Mouse (Mus musculus): ENCODE measurements at regions not wholly inside any gene's neighbourhood (a gene's known extent, or its start where the extent isn't known, plus 50 kb on each side); places are given as distances from the start of the nearest gene placed in this dataset.

DNA sequence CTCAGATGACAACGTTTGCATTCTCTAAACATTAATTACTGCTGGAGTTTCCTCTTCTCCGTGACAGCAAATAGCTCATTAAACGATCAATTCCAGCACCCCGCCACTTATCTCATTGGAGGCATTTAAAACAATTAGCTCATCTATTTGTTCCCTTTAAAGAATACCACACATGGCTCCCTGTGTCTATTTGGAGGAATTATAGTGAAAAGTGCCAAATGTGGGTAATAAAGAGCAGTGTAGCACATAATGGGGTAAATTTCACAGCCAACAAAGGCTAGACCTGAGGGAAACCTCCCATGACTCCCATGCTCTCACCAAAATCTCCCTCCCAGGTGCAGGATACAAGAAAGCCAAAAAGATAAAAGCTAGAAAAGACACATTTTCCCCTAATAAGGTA lies 456.9 kb upstream of the Gcfc2 start:
- Histone ChIP-seq H3K27me3 (ENCODE audit: low read depth, poor library complexity, severe bottlenecking) (no peaks in the 10 kb centered on the region), H3K27ac (no peak overlapping the region), H3K4me3 (no peak overlapping the region), H3K36me3 (no peaks in the 10 kb centered on the region), H3K4me1 (no peaks in the 10 kb centered on the region), H3K9me3 (replicated peaks) (no peaks in the 10 kb centered on the region)
- WGBS = 71% methylated on average over 4 of the region's 4 CpGs
- no peak for DNase-seq (ENCODE audit: low spot score)

DNA sequence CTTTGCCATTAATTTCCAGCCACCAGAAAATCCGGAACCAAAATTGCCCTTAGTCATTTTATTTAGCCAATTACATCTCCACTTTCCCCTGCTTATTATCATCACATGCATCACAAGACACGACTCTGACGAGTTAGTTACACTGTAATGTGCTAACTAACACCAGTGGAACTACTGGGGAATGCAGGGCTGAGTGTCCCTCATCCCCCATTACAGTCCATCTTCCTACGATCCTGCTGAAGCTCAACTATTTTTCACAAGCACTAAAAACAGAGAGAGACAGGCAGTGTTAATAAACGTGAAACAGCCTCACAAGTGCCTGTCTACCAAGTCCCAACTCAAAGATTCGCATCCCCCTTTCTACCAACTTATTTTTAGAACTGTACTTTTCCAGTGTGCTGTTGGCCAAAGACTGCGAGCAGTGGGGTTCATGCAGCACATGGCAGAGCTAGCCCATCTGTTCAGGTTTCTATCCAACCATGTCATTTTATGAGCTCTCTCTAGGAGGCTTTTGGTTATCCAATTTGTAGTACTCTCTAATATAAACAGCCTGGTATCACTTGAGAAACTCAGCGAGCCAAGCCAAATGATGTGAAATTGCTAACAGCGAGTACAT lies 452.0 kb upstream of the Gcfc2 start:
- no peak for DNase-seq (ENCODE audit: low spot score)
- Histone ChIP-seq H3K36me3 (no peaks in the 10 kb centered on the region), H3K4me1 (no peaks in the 10 kb centered on the region), H3K27me3 (ENCODE audit: low read depth, poor library complexity, severe bottlenecking) (no peaks in the 10 kb centered on the region), H3K9me3 (replicated peaks) (no peaks in the 10 kb centered on the region), H3K27ac (no peak overlapping the region), H3K4me3 (no peak overlapping the region)
- WGBS = 81% methylated on average over 9 of the region's 9 CpGs

DNA sequence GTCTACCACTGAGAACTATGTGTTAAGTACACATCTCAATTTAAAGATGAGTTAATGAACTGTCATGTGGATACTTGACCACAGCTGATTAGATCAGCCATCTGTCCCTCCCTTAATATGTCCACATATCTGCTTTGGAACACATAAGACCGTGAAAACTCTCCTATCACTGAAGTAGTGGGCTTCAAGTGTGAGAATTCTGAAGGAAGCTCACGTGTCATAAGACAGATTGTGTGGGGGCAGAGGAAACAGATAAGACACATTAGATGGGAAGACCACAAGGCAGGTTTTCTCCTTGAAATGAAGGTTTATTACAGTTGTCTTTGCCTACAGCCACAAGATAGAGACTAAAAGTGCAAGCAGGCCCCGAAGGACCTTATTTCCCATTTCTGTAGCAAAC lies 451.0 kb upstream of the Gcfc2 start:
- no peaks in the 10 kb centered on the region for H3K4me1 ChIP-seq
- no peak overlapping the region for H3K27ac ChIP-seq
- 90% methylated on average over 3 of the region's 3 CpGs for WGBS
- no peak overlapping the region for H3K4me3 ChIP-seq
- no peaks in the 10 kb centered on the region for H3K36me3 ChIP-seq
- no peaks in the 10 kb centered on the region for H3K9me3 ChIP-seq (replicated peaks)
- no peak for DNase-seq (ENCODE audit: low spot score)
- H3K27me3 ChIP-seq (ENCODE audit: low read depth, poor library complexity, severe bottlenecking) = no peaks in the 10 kb centered on the region

DNA sequence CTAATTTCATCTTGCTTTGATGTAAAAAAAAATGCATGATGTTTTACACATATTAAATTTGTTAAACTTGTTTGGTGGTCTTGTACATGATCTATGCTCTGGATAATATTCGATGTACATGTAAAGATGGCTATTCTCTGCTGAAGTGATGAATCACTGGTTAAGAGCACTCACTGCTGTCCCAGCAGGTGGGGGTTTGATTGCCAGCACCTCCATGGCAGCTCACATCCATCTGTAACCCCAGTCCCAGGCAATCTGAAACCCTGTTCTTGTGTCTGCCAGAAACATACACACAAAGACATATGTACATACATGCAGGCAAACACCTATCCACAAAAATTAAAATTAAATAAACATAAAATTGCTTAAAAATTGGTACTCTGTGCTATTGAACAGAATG lies 448.7 kb upstream of the Gcfc2 start:
- Histone ChIP-seq H3K9me3 (replicated peaks) (no peaks in the 10 kb centered on the region), H3K4me1 (no peaks in the 10 kb centered on the region), H3K27me3 (ENCODE audit: low read depth, poor library complexity, severe bottlenecking) (no peaks in the 10 kb centered on the region), H3K36me3 (no peaks in the 10 kb centered on the region), H3K4me3 (no peak overlapping the region), H3K27ac (no peak overlapping the region)
- WGBS = 89% methylated on average over 1 of the region's 1 CpGs
- no peak for DNase-seq (ENCODE audit: low spot score)

DNA sequence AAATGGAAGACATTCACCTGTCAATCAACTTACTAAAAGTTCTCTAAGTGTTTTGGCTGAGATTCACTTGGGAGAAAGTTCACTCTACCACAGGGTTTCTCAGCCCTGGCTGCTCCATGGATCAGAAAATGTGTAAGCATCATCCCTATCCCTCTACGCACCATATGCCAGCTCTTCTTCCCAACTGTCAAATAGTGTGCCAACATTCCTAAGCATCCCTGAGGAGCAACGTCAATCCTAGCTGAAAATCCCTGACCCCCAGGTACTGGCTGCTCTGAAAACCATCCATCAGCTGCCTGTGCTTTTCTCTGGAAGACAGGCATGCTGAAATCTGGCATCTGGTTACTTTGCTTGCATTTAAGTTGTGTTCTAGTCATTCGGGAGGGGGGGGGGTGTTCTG lies 436.5 kb upstream of the Gcfc2 start:
- Histone ChIP-seq H3K4me1 (no peaks in the 10 kb centered on the region), H3K27me3 (ENCODE audit: low read depth, poor library complexity, severe bottlenecking) (no peaks in the 10 kb centered on the region), H3K4me3 (no peak overlapping the region), H3K36me3 (no peaks in the 10 kb centered on the region), H3K27ac (no peak overlapping the region), H3K9me3 (replicated peaks) (no peaks in the 10 kb centered on the region)
- no peak for DNase-seq (ENCODE audit: low spot score)
- 74% methylated on average over 3 of the region's 3 CpGs for WGBS

DNA sequence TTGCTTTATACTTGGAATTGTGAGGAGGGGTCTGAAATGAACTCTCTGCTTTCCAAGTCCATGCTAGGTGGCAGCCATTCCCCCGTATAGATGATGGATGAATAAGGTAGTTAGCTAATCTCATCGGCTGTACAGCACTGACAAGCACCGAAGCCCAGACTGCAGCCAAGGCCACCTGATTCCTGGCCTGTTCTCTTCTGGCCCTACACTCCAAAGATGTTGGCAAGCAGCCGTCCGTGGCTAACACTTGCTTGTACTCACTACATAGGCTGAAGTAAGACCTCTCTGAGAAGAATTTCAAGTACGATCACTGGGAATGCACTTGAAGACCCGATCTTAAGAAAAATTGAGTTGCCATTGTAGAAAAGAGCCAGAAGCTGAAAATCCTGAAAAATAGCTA lies 427.2 kb upstream of the Gcfc2 start:
- no peaks in the 10 kb centered on the region for H3K36me3 ChIP-seq
- no peak for DNase-seq (ENCODE audit: low spot score)
- WGBS = 88% methylated on average over 7 of the region's 7 CpGs
- H3K27me3 ChIP-seq (ENCODE audit: low read depth, poor library complexity, severe bottlenecking) = no peaks in the 10 kb centered on the region
- H3K4me3 ChIP-seq = no peak overlapping the region
- H3K27ac ChIP-seq = no peak overlapping the region
- H3K9me3 ChIP-seq (replicated peaks) = no peaks in the 10 kb centered on the region
- H3K4me1 ChIP-seq = no peaks in the 10 kb centered on the region

DNA sequence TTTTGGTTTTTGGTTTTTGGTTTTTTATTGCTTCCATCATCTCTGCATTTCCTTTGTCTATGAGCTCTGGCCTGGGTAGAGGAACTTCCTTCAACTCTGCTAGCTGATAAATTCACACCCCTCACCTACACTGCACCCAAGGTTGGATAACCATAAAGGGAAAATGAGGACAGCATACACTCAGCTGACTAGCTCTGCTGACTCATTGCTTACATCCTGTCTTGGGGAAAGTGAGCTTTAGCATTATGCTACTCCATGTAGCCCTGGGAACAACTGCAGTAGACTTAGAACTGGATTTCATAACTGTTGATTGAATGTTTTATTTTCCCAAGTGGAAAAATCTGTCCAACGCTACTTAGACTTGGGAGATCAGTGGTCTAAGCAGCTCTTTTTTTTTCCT lies 406.3 kb upstream of the Gcfc2 start:
- no peak overlapping the region for H3K4me3 ChIP-seq
- no peak for DNase-seq (ENCODE audit: low spot score)
- no peaks in the 10 kb centered on the region for H3K27me3 ChIP-seq (ENCODE audit: low read depth, poor library complexity, severe bottlenecking)
- H3K27ac ChIP-seq = no peak overlapping the region
- 91% methylated on average over 1 of the region's 1 CpGs for WGBS
- H3K9me3 ChIP-seq (replicated peaks) = no peaks in the 10 kb centered on the region
- no peaks in the 10 kb centered on the region for H3K36me3 ChIP-seq
- no peaks in the 10 kb centered on the region for H3K4me1 ChIP-seq

DNA sequence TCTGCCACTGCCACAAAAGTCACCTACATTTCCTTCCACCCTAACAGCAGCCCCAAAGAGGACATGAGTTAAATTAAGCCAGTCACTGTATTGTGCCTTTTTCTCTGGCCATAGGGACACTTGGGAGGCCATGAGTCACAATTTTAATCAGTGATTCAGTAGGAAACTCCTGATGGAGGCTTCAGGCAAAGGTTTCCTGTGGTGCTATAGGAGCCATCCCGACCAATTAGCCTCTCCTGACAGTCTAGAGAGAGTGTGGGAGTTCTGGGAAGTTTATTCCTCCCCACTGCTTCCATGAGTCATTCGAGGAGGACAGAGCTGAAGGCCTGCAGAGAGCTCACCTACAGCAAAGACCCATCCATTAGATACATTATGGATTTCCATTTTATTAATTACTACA lies 361.2 kb upstream of the Gcfc2 start:
- no peaks in the 10 kb centered on the region for H3K4me1 ChIP-seq
- 77% methylated on average over 2 of the region's 2 CpGs for WGBS
- no peaks in the 10 kb centered on the region for H3K9me3 ChIP-seq (replicated peaks)
- H3K4me3 ChIP-seq = no peak overlapping the region
- no peaks in the 10 kb centered on the region for H3K36me3 ChIP-seq
- H3K27ac ChIP-seq = no peak overlapping the region
- DNase-seq (ENCODE audit: low spot score) = no peak
- no peaks in the 10 kb centered on the region for H3K27me3 ChIP-seq (ENCODE audit: low read depth, poor library complexity, severe bottlenecking)

DNA sequence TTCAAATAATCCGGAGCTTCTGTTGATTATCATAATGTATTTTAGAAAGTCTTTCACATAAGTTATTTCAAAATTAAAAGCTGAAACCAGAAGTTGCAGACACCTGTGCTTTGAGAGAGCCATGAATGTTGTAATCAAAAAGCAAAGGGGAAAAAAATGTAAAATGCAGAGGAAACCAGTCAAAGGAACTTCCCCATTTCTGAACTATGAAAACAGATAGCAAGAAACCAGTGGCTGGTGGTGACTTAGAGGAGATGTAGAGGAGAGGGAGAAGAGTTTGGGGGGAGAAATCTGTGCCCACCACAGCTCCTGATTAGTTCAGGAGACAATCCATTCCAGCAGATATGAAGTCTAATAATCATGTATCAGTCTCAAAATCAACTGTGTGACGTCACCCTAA lies 360.3 kb upstream of the Gcfc2 start:
- no peak overlapping the region for H3K27ac ChIP-seq
- WGBS = 92% methylated on average over 2 of the region's 2 CpGs
- H3K9me3 ChIP-seq (replicated peaks) = no peaks in the 10 kb centered on the region
- H3K4me3 ChIP-seq = no peak overlapping the region
- no peaks in the 10 kb centered on the region for H3K27me3 ChIP-seq (ENCODE audit: low read depth, poor library complexity, severe bottlenecking)
- no peak for DNase-seq (ENCODE audit: low spot score)
- no peaks in the 10 kb centered on the region for H3K36me3 ChIP-seq
- H3K4me1 ChIP-seq = no peaks in the 10 kb centered on the region

DNA sequence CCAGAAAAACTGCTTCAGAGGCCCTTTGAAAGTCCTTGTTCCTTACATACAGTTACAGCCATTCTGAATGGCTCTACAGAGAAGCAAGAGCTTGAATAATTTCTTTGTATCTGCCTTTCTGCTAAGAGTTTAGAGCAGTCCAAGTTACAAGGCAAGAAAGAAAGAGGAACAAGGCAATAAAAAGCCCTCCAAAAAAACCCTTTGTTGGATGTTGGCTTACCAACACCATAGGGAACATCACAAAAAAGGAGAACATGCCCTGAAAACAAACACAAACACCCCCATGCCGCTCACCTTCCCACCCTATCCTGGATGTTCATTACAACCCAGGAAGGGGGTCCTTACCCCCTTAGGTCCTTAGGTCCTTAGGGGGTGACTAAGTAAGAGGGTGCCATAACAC lies 359.2 kb upstream of the Gcfc2 start:
- no peaks in the 10 kb centered on the region for H3K27me3 ChIP-seq (ENCODE audit: low read depth, poor library complexity, severe bottlenecking)
- no peaks in the 10 kb centered on the region for H3K36me3 ChIP-seq
- no peaks in the 10 kb centered on the region for H3K4me1 ChIP-seq
- no peak overlapping the region for H3K27ac ChIP-seq
- no peak for DNase-seq (ENCODE audit: low spot score)
- WGBS = 84% methylated on average over 1 of the region's 1 CpGs
- no peaks in the 10 kb centered on the region for H3K9me3 ChIP-seq (replicated peaks)
- H3K4me3 ChIP-seq = no peak overlapping the region

DNA sequence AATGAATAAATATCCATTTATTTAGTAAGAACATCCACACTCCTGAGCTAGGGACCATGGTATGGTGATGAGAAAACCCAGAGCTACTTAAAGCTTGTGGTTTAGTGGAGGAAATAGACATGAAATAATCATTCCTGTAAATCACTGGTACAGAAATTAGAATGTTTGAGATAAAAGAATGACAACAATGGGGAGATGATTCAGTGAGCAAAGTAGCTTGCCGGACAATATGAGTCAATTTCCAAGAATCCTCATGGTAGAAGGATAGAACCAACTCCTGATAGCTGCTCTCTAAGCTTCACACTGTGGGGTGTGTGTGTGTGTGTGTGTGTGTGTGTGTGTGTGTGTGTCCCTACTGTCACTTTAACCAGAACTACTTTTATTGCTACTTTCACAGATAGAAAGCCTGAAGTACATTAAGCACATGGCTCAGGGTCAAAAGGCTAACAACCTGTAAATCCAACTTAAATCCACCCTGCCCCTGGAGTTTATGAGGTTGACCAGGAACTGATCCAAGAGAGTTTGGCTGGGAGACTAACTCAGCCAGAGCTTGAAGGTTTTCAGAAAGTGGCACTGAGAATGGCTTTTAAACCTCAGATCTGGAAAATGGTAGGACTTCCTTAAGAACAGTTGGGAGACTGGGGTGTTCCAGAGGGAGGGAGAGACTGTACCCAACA lies 336.9 kb upstream of the Gcfc2 start:
- H3K9me3 ChIP-seq (replicated peaks) = no peaks in the 10 kb centered on the region
- DNase-seq (ENCODE audit: low spot score) = no peak
- H3K36me3 ChIP-seq = no peaks in the 10 kb centered on the region
- peaks cover 38% of the 10 kb centered on the region; the same call in 1 of the 2 replicates for H3K27me3 ChIP-seq (ENCODE audit: low read depth, poor library complexity, severe bottlenecking)
- no peak overlapping the region for H3K27ac ChIP-seq
- H3K4me3 ChIP-seq = no peak overlapping the region
- 86% methylated on average over 1 of the region's 1 CpGs for WGBS
- H3K4me1 ChIP-seq = peaks cover 3% of the 10 kb centered on the region; the same call in 1 of the 2 replicates

DNA sequence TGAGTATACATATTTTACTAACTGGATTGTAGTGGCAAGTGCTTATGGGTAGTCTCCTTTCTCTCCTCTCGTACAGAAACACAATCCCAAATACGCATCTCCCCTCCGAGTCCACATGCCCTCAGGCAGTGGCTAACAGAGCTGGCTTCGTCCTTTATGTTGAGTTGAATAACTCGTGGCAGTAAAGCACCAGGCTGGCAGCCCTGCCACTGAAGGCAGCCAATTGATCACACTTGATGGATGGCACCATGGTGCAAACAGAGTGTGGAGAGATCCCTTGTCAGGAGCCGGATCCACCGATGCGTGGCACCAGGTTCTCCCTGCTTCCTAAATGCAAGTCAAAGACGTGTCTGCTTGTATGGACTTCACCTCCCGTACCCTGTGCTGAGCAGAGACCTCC lies 333.7 kb upstream of the Gcfc2 start:
- H3K27me3 ChIP-seq (ENCODE audit: low read depth, poor library complexity, severe bottlenecking) = peaks cover 30% of the 10 kb centered on the region; the same call in 1 of the 2 replicates
- no peak for DNase-seq (ENCODE audit: low spot score)
- 74% methylated on average over 10 of the region's 10 CpGs for WGBS
- no peaks in the 10 kb centered on the region for H3K9me3 ChIP-seq (replicated peaks)
- peaks cover 3% of the 10 kb centered on the region; the same call in 1 of the 2 replicates for H3K4me1 ChIP-seq
- H3K4me3 ChIP-seq = no peak overlapping the region
- H3K27ac ChIP-seq = no peak overlapping the region
- no peaks in the 10 kb centered on the region for H3K36me3 ChIP-seq

DNA sequence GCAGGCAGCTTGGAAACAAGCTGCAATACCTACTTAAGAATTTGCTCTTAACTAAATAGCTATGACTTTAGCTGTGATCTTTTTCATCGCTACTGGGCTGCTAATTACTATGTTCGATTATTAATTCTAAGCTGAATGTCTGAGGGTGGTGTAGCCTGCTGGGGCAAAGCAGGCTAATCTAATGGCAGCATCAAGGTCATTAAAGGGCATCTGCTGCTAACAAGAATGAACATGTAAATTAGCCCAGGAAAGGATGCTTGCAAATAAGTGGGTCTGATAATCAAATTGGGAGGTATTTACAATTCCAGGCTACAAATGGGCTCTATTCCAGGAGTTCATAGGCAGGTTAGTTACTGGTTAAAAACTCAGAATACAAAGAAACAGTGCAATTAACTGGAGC lies 327.5 kb upstream of the Gcfc2 start:
- no peak overlapping the region for H3K27ac ChIP-seq
- 93% methylated on average over 2 of the region's 2 CpGs for WGBS
- H3K9me3 ChIP-seq (replicated peaks) = no peaks in the 10 kb centered on the region
- no peak overlapping the region for H3K4me3 ChIP-seq
- H3K36me3 ChIP-seq = no peaks in the 10 kb centered on the region
- no peak for DNase-seq (ENCODE audit: low spot score)
- H3K4me1 ChIP-seq = no peaks in the 10 kb centered on the region
- peaks cover 9% of the 10 kb centered on the region; the same call in 1 of the 2 replicates for H3K27me3 ChIP-seq (ENCODE audit: low read depth, poor library complexity, severe bottlenecking)

DNA sequence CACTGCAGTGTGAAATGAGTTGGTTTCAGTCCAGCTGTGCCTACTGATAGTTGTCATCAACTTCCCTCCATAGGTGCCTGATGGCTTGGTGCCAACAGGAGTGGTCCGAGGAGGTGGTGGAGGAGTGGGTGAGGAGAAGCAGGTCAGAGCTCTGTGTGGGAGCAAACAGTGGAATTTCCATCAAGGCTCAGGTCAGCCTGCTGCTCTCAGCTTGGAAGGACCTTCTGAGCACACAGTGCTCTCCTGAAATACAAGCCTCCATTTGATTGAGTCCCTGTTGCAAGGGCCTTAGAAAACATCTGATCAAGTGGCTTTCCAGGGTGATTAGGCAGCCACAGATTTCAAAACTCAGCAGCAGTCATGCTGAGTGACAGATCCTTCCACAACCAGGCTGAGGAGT lies 314.8 kb upstream of the Gcfc2 start:
- Histone ChIP-seq H3K27me3 (ENCODE audit: low read depth, poor library complexity, severe bottlenecking) (no peaks in the 10 kb centered on the region), H3K27ac (no peak overlapping the region), H3K36me3 (no peaks in the 10 kb centered on the region), H3K4me1 (no peaks in the 10 kb centered on the region), H3K4me3 (no peak overlapping the region), H3K9me3 (replicated peaks) (no peaks in the 10 kb centered on the region)
- DNase-seq (ENCODE audit: low spot score) = no peak
- 81% methylated on average over 1 of the region's 1 CpGs for WGBS
